Mouse (Mus musculus) forelimb bud, embryonic 11.5 days (tissue): ENCODE measurements at regions not wholly inside any gene's neighbourhood (a gene's known extent, or its start where the extent isn't known, plus 50 kb on each side); places are given as distances from the start of the nearest gene placed in this dataset.

ENCODE experiments used
- DNase-seq: peaks from one replicate; pipeline ENCODE4 v3.0.0-alpha.2; 2012; ENCODE audit warnings: low read depth, low spot score

DNA sequence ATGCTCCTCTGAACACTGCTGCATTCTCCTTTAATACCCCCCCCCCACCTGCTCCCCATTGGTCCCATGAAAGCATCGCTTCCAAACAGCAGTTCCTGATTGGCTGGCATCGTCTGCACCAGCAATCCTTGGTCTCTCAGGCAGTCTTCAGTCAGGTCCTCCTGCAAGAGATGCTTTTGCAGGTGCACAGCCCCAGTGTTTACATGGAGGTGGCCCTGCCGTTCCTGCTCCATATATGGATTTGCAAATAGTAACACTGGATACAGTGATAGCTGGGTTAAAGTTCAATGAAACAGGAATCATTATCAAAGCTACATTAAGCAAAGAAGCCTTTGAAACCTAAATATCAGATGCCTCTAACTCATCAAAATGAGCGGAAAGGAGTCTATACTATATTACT, 170.1 kb upstream of the Fat1 start:
- DNase-seq: no peak

DNA sequence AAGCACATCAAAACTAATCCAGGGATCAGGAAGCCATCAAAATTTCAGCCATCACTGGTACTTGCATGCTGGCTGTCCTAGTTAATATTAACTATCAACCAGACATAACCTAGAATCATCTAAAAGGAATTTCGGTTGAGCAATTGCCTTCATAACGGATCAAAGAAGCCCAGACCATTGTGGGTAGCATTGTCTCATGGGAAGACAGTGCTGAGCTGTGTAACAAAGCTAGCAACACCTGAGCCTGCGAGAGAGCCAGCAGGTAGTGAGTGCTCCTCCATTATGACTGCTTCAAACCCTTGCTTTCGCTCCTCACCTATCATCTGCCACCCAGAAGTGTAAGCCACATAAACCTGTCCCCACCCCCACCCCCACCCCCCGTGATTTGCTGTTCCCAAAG, 169.6 kb upstream of the Fat1 start:
- DNase-seq: no peak

DNA sequence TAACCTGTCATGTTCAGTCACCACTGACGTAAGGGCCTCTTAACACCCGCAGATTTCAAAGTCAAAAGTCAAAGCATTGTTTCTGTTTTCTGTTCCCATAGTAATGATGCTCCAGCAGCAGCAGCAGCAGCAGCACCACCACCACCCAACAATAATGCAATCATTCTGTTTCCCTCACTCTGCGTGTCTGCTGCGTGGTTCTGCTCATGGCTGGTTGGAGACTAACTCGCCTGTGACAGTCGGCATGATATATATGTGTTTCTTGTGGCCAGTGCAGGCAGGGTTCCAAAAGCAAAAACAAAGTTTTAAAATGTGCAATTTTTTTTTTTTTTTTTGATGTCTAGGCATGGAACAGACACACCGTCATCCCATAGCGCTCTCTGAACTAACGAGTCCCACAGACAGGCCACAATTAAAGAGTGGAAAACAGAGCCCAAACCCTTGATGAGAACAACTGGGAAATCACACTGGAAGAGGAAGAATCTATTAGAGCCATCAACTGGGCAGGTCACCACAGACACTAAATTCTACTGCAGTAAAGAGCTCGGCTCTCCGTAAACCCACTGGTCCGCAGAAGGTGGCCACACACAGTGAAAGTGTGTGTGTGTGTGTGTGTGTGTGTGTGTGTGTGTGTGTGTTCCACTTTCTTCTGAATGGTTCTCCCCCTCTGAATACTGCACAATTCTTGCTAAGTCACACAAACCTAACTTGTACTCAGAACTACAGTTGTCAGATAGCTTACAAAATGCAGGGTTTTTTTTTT, 169.0 kb upstream of the Fat1 start:
- DNase-seq: no peak

DNA sequence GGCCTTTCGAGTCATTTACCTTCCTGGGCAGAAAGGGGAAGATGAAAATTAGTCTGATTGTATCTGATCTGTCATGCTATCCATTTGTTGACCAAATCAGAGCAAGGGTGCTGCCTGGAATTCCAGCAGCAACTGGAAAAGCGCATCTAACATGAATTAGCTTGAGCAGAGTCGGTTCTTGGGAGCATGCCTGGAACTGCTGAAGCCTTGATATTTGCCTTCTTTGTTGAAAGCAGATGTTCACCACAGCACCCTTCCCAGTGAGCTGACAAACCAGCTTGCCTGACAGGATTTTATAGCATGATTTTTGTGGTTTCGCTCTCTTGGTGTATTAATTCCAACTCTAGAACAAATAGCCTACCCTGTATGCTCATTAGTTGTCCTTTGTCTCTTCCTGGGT, 168.0 kb upstream of the Fat1 start:
- DNase-seq: no peak

DNA sequence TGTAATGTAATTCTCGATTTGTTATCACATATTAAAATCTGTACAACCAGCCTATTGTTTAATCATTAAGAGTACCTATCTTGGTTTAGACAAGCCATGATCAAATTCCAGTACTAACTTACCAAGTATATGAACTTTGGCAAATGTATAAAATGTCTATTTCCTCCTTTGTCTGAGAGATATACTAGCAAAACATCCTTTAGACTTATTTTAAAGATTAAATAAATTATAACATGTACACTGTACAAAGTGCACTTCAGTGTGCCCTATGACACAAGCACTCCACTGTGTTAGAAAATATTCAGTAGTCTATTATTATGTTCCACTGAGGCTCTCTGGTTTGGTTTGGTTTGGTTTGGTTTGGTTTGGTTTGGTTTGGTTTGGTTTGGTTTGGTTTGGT, 156.0 kb upstream of the Fat1 start:
- no peak for DNase-seq

DNA sequence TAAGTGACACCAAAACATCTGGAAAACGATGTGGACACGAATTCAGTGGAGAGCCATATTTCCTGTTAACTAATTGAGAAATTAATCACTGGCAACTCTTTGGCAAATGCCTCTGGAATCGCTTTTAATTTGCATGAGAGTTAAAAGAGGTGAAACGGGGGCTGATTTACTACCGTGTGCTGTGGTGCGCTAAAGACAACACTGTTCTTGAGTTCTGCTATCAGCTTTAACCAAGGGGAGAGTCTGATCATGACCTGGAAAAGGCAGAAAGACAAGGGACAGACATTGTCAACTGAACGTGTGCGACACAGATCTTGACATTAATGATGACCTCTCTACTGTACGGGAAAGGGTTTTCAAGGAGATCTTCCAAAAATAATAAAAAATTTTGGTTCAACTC, 152.8 kb upstream of the Fat1 start:
- DNase-seq: no peak

DNA sequence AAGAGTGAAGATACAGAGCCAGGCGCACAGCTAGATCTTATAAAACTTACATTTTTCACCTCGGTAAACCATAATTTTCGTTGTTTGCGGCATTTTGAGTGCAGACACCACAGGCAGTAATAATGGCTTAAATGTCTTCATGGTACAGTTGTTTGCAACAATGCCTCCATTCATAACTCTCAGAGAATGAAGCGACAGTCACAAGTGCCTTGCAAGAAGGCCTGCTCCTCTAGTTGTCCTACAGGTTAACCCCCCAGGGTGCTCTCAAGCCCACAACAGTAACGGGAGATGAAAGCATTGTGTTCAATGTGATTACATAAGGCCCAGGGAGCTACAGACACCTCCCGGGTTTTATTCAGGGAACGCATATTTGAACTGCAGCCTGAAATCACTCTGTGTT, 150.1 kb upstream of the Fat1 start:
- no peak for DNase-seq

DNA sequence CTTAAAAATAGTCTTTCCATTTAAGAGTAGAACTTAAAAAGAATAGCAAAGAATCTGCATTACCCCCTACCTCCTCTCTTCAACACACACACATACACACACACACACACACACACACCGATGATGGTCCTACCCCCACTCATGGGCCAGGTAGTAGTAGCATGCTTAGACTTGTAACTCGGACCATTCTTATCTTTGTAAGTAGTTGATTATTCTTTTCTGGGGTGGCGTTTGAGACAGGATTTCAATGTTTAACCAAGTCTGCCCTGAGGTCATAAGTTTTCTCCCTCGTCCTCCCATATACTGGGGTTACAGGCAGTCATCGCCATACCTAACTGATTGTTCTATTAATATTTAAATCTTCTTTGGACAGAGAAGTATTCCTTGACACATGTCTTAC, 148.5 kb upstream of the Fat1 start:
- no peak for DNase-seq

DNA sequence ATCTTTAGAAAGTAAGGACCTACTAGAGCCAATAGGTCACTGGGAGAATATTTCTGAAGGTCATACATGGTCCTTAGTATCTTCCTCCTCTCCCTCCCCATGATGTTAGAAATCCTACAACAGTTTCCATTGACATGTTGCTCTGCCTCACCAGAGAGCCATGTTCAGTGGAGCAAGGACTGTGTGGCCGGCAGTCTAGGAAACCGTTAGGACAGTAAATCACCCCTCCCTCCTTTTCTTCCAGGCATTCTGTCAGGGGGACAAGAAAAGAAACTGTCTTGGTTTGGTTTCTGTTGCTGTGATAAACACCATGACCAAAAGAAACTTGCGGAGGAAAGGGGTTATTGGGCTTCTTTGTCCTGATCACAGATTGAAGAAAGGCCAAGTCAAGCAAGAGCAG, 147.0 kb upstream of the Fat1 start:
- no peak for DNase-seq

DNA sequence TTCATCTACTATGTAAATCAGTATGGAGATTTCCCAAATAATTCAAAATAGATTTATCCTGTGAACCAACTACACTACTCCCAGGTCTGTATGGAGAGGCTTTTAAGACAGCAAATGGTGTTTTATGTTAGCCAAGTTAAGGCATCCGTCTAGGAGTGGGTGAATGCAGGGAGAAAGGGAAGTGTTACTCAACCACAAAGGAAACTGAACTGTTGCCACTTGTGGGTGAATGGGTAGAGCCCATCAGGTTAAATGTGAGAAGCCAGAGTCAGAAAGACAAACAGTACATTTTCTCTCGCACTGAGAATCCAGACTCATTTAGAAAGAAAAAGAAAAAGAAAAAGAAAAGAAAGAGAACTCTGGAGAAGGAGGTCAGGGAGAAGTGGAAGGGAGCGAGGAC, 135.7 kb upstream of the Fat1 start:
- no peak for DNase-seq

DNA sequence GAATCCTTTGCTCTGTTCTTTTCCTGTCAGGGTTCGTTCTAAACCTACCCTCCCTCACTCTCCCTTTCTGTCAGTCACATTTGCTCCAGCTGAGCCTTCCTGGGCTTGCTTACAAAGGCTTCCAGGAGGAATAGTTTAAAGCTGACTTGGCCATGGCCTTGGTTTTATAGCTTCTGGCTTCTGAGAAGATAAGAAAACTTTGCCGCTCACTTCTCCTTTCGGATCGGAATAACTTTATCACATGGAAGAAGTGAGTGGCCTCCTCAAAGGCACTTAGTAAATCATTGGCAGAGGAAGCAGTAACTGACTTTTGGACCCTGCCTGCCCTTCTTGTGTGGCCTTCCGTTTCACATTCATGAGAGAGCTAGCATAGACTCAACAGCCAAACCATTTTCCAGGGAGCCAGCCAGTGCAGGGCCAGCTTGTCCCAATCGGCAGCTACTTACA, 134.4 kb upstream of the Fat1 start:
- DNase-seq: no peak

DNA sequence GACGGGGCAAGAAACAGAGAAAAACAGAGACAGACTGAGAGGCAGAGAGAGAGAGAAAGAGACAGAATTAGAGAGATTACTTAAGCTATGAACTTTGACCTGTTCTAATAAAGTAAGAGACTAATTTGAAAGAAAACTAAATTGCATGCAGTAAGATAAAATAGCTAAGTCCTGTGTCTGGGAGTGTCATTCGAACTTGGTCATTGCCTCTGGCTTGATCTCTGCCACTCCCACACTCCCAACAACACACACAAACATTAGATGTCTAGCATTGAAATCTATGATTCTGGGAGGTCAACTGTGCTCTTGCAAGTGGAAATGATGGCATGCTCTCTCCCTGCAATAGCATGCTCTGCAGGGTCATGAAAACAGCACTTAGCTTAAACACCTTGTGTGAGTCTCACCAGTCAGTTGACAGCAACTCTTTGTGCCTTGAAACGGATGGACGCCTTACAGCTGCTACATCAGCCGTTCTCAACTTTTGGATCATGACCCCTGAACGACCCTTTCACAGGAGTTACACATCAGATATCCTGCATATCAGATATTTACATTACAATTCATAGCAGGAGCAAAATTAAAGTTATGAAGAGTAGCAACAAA, 133.5 kb upstream of the Fat1 start:
- DNase-seq: no peak

DNA sequence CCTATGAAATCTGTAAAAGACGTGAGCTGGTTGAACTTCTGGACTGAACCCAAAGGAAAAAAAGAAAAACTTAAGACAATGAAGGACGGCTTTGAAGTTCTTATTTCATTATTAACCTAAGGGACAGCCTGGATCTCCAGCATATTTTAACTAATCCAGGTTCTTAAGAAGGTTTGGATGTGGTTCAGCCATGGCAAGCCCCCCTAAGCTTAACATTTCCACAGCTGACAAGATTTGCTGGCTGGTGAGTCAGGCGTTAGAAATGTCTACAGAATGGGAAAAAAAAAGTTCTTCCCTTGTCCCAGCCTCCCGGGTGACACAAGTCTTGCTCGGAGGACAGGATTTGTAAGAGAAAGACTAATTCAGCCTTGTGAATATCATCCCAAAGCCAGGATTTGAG, 132.9 kb upstream of the Fat1 start:
- no peak for DNase-seq

DNA sequence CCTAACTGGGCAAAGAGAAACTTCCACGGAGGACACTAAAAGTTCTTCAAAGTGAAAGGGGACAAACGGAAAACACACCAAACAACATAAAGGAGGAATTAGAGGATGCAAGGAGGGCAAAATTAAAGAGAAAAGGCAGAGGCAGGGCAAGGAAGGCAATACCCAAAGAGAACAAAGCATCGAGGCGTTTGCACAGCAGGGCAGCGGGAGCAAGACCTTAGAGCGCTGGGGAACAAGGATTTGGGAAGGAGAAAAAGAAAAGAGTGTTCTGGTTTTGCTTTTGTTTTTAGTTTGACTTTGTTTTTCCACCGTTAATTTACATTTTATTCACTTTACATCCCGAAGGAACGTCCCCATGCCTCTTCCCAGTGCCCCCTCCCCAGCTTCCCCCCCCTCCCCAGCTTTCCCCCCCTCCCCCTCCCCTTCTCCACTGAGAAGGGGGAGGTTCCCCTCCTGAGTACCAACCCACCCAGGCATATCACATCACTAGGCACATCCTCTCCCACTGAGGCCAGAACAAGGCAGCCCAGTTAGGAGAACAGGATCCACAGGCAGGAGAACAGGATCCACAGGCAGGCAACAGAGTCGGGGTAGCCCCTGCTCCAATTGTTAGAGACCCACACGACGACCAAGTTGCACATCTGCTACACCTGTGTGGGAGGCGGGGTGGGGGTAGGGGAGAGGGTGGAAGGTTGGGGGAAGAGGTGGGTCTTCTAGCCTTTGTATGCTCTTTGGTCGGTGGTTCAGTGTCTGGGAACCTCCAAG, 130.7 kb upstream of the Fat1 start:
- no peak for DNase-seq

DNA sequence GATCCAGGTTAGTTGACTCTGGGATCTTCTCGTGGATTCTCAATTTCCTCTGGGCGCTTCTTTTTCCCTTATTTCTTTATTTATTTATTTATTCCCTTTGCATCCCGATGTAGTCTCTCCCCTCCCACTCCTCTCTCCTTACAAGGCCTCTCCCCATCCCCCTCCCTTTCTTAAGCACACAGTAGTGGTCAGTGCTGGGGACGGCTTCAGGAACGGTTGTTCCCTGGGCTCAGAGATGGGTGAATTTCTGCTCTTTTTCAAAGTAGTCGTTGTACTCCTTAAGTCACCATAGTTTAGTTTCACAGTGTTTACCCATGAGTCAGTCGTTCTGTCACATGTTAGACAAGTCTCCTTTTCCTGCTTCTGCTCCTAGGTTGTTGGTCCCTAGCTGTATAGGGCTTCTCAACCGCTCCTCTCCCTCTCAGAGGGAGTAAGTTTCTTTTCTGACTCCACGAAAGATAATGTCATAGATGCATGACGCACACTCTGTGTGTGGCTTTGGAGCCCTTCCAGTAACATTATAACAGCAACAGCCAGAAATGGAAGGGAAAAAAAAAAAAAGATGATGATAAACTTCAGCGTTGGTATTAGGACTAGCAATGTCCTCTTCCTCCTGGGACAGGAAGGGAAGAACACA, 129.9 kb upstream of the Fat1 start:
- DNase-seq: no peak

DNA sequence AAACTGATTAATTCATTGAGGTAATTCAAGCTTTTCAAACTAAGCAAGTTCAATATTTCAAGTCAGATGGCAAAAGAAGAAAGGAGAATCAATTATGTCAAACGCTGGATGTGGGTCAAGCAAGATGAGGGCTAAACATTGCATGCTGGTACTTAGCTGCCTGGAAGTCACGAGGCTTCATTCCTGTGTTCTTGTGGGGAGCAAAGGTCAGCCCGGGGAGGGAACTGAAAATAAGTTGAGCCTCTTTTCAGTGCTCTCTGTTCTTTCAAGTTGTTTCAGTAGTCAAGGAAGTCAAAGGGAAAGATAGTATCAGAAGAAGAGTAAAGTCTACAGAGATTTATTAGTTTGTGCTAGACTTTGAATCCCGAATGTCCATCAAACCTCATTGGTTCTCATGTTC, 122.9 kb upstream of the Fat1 start:
- DNase-seq: no peak

DNA sequence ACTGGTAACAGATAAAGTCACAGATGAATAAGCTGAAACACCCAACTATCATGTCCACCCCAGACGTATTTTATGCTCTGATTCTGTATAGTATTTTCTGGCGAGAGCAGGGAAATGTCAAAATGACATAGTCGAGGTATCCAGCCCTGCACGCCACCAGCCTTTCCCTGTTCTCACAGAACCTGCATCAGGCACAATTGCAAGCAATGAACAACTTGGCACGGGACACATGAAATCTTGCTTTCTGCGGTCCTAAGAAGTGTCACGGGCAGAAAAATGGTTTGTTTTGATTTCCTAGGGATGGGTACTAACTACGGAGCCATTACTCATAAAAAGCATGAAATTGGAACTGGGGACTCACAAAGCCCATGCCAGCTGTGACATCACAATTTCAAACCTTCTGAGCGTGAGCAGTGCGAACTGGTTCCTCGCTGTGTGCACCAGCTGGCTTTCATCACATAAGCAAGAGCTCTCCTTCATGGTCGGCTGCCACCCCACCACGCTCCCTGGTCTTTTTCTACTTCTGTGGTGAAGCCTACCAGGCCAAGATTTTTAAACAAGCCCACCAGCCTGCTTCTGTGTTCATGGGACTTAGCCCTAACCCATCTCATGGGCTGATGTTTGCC, 117.6 kb upstream of the Fat1 start:
- no peak for DNase-seq

DNA sequence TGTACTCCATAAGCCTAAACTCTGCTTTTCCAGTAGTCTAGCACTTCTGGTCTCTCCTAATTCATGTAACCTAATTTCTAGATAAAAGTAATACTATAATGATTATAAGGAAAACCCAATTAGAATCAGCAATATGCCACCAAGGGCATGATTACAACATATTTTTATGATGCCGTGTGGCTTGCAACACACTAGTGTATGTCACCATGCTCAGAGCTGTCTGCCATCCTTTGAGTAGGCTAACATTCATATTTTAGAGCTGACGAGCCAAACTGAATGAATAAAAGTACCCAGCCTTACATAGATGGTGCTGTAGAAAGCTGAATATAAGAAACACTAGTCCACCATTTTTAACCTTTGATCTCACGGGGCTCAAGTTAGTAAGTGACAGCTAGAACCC, 116.0 kb upstream of the Fat1 start:
- DNase-seq: no peak

DNA sequence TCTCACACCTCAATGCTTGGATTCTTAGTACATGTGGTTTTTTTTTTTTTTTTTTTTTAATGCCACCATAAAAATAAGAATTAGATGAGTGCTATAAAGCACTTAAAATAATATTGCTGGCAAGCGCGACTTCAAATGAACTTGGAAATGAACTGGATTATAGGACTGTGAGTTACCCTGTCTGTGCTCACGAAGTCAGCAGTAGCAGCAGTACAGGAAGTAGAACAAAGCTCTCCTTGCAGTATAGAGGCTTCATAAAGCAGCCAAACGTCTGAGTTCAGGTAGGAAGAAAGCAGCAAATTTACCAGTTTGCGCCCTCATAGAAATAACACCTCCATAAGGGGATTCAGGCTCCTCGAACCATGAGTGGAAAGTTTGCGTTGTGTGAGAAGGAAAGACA, 115.6 kb upstream of the Fat1 start:
- DNase-seq: no peak

DNA sequence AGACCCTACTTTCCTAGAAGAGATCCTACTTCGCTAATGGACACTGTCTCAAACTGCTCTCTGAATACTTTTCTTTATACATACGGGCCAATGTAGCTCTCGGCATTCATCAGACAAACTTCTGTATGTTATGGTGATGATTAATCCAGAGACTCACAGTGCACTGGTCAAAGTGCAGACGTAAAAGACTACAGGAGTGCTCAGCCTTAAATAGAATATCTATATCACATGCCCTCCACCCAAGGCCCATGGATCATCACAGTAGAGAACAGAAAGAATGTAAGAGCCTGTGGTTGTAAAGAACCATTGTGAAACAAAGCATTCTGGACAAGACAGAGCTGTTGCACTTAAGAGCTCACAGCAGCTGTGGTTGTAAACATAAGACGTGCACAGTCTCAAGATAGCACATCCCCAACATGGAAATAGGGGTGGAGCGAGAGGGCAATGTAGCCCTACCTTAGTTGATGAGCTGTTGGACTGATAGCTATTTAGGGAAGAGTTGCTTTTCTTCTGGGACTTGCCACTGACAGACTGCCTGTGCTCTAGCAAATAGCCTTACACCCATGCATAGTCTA, 110.0 kb upstream of the Fat1 start:
- DNase-seq: no peak

DNA sequence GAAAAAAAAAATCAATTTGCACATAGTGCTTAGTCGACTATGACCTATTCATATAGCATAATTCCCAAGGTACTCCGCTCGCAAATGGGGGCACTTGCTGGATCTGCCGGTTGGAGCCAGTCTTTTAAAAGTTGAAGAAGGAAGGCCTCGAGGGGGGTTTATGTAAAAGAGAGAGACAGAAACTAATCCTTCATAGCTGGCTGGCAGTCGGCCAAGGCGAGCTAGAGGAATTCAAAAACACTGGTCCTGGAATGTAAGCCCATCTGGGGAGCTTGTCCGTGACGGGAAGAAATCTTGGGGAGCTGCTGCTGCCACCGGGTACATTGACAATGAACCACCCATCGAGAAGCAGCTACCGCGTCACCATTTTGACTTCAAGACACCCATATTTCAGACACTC, 108.3 kb upstream of the Fat1 start:
- peak; percentile 62 for DNase-seq

DNA sequence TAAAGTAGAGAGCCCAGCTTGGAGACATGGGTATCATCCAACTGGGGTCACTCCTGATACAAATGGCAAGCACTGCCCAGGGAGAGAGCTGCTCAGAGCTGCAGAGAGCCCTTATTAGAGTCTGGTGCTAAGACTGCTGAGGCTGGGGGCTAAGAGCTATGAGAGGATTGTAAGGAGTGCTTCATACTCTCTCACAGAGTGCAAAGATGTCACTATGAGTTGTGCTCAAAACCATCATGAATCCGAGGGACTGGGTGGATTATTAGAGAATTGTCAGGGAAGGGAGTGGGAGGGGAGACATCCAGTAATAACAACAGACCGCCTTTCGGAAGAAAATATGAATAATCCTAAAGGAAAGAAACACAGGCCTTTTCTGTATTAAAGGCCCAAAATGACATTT, 107.2 kb upstream of the Fat1 start:
- no peak for DNase-seq
